Mouse (Mus musculus) forelimb bud, embryonic 11.5 days (tissue): ENCODE measurements around the gene Trpm8.

Experiments used
- DNase-seq: peaks from one replicate; pipeline ENCODE4 v3.0.0-alpha.2; 2012; ENCODE audit warnings: low read depth, low spot score

Trpm8 gene

DNA sequence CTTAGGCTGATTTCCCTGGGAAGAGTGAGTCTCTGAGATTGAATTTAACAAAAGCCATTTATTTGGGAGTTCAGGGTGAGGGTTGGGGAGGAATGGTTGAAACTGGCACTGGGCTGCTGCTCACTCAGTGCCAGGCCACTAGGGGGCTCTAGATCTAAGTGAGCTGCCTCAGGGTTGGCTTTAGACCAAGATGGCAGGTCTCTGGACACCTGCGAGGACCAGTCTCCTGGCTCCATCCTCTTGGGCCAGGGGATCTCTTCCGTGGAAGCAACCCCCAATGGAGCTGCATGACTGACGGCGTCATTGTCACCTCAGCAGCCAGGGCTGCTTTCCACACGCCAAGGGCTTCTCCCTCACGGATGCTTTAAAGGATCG lies 7.5 kb downstream of the Trpm8 start:
- no peak for DNase-seq

GRCm38 (mm10) chr1:88285652-88286051 lies 8.2 kb downstream of the Trpm8 start:
- no peak for DNase-seq

DNA sequence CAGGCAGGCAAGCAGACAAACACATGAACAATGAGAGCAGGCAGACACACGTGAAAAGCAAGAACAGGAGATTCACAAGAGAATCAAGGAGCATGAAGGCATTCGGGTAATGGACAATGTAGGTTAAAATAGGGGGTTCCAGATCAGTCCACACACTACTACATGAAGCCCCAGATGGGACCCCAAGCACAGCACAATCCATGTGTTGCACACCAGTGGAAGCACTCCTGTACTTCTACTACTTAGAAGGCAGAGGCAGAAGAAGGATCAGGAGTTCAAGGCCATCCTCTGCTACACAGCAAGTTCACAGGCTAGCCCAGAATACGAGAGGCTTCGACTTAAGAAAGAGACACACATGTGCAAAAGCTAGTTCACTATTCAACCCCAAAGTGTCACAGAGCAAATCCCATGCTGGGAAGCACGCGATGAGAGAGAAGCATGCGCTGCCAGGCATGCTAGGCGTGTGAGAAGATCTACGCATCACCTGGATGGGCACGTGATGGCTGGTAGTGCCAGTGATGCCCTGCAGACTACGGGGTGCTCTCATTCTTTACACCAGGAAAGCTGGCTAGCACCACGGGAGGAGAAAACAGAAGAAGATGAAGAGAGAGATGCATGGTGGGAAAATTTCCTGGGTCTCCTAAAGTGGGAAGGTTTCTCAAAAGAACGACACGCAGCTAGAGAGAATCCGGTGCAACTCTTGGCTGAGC lies 8.8 kb downstream of the Trpm8 start:
- DNase-seq = no peak

DNA sequence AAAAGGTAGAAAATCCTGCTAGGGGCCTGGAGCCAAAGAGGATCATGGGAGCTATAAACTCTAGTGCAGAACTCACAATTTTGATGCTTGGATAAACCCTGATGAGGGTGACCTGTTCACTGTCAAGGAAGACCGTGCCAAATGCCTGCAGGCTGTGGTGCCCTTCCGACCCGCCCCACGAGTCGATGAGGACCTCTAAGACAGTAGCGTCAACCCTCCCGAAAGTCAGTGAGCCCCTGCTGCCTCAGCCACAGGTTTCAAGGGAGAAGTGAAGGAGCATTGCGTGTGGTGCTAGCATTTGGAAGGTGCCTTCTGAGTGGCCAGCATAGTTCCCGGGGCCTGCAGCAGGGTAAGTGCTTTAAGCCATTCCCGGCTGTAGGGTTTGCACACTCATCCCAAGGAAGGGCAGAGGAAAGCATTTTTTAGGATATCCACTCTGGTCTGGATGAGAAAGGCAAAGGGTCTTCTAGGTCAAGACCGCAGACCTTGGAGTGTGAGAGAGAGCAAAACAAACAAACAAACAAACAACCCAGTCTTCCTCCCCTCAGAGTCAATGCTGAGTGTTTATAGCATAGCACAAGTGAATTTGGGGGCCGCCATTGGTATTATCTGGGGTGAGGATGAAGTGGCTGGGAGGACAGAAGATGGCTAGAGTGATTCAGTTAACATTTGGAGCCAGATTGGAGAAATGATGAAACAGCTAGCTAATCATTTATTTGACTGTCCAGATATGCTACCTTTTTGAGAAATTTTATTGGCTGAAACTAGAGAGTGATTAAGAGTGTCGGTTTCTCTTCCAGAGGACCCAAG lies 9.6 kb downstream of the Trpm8 start:
- no peak for DNase-seq

DNA sequence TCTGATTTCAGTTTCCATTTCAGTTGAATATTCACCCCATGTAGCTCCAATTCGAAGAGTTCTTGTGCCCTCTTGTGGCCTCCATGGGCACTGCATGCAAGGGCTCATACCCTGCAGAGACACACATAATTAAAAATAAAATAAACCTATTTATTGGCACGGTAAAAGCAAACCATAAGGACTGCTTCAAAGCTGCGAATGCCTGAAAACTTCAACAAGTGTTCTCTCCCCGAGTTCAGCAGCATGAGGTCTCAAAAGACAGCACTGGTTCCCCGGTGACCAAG lies 10.2 kb downstream of the Trpm8 start:
- peak; percentile 54 for DNase-seq

GRCm38 (mm10) chr1:88288056-88288788 lies 10.8 kb downstream of the Trpm8 start:
- no peak for DNase-seq

DNA sequence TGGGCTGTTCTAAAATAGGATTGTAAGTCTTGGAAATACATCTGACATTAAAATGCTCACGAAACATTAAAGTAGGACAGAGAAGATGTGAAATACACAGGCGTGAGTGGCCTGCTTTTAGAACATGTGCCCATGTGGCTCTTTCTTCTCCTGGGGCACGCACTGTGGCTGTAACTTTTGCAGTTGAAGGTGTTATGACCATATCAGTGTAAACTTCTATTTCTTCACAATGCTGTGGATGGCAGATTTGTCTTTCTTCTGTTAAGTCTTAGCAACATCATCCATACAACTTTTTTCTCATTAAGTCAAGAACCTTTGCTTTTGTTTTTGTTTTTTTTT lies 11.3 kb downstream of the Trpm8 start:
- no peak for DNase-seq

DNA sequence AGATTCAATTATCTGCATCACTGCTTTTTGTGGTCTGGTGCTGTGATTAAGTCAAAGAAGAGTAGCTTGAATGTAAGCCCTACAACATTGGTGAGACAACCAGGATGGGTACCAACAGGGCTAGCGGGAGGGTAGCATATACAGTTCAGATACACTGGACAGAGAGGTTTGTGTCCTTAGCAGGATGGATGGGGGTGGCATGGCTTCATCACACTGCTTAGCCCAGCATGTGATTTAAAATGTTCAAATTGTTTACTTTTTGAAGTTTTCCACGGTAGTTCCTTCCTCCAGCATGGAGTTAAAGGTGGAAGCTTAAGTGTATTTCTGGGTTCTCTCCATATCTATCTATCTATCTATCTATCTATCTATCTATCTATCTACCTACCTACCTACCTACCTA lies 11.7 kb downstream of the Trpm8 start:
- no peak for DNase-seq

- DNase-seq = no peak
These were observed 12.5 kb downstream of the Trpm8 start for GRCm38 (mm10) chr1:88289917-88290316.

- no peak for DNase-seq
These were observed 13.1 kb downstream of the Trpm8 start for GRCm38 (mm10) chr1:88290511-88290910.

- DNase-seq = no peak
These were observed 14.0 kb downstream of the Trpm8 start for GRCm38 (mm10) chr1:88291409-88292005.

- no peak for DNase-seq
These were observed 14.6 kb downstream of the Trpm8 start for GRCm38 (mm10) chr1:88292057-88292456.

GRCm38 (mm10) chr1:88294650-88295049 lies 17.2 kb downstream of the Trpm8 start:
- no peak for DNase-seq

DNA sequence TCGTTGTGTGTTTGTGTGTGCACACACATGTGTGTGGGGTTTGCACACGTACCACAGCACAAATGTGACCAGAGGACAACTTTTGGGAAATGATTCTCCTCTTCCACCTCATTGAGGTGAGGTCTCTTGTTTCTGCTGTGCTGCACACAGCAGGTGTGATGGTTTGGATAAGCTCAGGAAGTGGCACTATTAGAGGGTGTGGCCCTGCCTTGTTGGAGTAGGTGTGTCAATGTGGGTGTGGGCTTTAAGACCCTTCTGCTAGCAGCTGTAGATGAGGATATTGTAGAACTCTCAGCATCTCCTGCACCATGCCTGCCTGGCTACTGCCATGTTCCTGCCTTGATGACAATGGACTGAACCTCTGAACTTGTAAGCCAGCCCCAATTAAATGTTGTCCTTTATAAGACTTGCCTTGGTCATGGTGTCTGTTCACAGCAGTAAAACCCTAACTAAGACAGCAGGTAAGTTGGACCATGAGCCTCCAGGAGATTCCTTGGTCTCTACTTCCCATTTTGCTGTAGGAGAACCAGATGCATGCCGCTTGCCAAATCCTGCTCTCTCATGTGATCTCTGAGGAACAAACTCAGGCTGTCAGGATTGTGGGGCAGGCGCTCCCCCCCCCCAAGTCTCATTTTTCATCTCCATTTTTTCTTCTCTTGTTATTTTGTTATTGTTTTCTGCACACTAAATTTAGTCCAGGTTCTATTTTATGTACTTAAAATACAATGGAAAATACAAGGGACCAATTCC lies 18.9 kb downstream of the Trpm8 start:
- no peak for DNase-seq

DNA sequence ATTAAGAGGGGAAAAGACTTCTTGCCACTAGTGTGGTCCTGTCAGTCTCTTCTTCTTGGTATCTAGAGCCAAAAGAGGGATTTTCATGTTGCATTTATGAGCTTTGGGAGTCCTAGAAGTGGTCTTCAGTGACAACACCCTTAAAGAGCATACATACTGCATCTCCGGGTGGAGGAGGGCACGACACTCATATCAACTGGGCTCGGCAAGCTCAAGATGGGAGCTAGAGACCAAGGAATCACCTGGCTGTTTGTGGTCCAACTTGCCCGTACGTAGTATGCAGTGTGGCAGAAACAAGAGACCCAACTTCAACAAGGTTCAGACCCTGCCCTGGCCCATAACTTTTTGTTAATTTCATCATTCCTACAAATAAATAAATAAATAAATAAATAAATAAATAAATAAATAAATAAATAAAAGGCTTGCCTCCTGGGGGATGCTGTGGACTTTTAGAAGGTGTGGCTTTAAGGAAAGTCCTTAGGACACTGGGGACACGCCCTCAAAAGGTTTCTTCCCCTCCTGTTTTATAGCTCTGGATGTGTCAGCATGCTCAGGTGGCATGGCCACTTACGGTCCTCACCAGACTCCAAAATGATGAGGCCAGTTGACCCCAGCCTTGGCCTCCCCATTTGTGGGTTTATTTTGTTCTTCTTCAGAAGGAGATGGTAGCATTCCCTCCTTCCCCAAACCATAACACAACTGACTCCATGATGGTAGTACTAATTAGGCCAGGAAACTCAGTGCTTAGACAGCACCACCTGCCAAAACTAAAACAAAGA lies 20.2 kb downstream of the Trpm8 start:
- no peak for DNase-seq

DNA sequence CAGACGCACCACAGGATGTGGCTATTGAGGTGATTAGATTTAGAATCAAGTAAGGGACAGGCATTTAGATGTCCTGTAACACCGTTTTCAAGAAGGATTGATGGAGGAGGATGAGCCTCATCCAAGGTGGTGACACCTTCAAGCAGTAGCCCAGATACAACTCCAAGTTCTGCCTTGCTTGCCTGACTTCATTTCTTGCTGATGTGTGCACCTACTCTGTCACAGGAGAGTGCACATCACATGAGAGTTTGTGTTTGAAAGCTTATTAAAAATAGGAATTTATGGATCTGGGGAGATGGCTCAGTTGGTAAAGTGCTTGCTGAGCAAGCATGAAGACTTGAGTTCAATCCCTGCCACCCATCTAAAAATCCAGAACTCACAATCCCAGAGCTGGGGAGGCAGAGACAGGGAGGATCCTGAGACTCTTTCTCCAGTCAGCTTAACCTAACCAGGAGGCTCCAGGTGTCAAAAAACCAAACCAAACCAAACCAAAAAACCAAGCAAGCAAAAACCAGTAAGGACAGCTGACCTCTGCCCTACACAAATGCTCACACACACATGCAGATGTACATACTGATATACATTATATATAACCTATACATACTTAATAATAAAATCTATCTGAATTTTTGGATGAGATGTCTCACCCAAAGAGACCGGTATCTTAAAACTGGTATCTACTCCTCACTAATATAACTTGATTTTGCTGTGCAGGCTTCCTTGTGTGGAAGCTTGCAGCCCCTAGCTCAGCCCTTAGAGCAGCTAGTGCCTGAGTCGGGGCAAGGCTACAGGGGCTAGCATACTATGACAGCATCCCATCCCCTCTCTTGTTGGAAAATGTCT lies 21.4 kb downstream of the Trpm8 start:
- no peak for DNase-seq

GRCm38 (mm10) chr1:88299529-88299945 lies 22.1 kb downstream of the Trpm8 start:
- no peak for DNase-seq

- no peak for DNase-seq
These were observed 23.0 kb downstream of the Trpm8 start for GRCm38 (mm10) chr1:88300301-88301050.
